Mouse (Mus musculus) limb, embryonic 14.5 days (tissue): ENCODE measurements around the gene Pam. TPM values are rescaled to one million over a fixed set of nuclear protein-coding genes. Genes with fewer than 3 reads are reported as not detected.

Experiments
- ATAC-seq: fragments of 200-750 bp; cut with Nextera tagmentation; 2 replicates; pipeline ENCODE4 v1.8.0; 2017; ENCODE audit warnings: low read depth, moderate number of reproducible peaks, moderate TSS enrichment; ENCODE audit not compliant: low FRiP score
- DNase-seq: peaks from one replicate; pipeline ENCODE4 v3.0.0-alpha.2; 2015; ENCODE audit warnings: low spot score
- H3K27ac ChIP-seq: fragments of 300-500 bp; sonication (generic); replicated peaks from 2 replicates; pipeline ENCODE4 v1.5.1; 2014; ENCODE audit warnings: low read depth, mild to moderate bottlenecking, low read length, moderate library complexity, mixed read lengths
- H3K27me3 ChIP-seq: fragments of 300-500 bp; sonication (generic); 2 replicates; pipeline ENCODE4 v1.6.1; 2014; ENCODE audit warnings: low read length, mixed read lengths; ENCODE audit not compliant: control insufficient read depth, insufficient read depth
- H3K36me3 ChIP-seq: fragments of 300-500 bp; sonication (generic); 2 replicates; pipeline ENCODE4 v1.6.1; 2014; ENCODE audit warnings: mild to moderate bottlenecking, low read length, moderate library complexity, mixed read lengths; ENCODE audit not compliant: control insufficient read depth, insufficient read depth
- H3K4me1 ChIP-seq: fragments of 300-500 bp; sonication (generic); 2 replicates; pipeline ENCODE4 v1.6.1; 2014; ENCODE audit warnings: antibody characterized with exemption, low read length, mixed read lengths; ENCODE audit not compliant: control insufficient read depth, insufficient read depth
- H3K4me2 ChIP-seq: fragments of 300-500 bp; sonication (generic); replicated peaks from 2 replicates; pipeline ENCODE4 v1.6.1; 2014; ENCODE audit warnings: low read depth, mild to moderate bottlenecking, low read length, moderate library complexity; ENCODE audit not compliant: severe bottlenecking
- H3K4me3 ChIP-seq: fragments of 300-500 bp; sonication (generic); replicated peaks from 2 replicates; pipeline ENCODE4 v1.5.1; 2014; ENCODE audit warnings: low read length
- H3K9ac ChIP-seq: fragments of 300-500 bp; sonication (generic); 2 replicates; pipeline ENCODE4 v1.6.1; 2014; ENCODE audit warnings: mild to moderate bottlenecking, low read depth, low read length, moderate library complexity; ENCODE audit not compliant: severe bottlenecking
- H3K9me3 ChIP-seq: fragments of 300-500 bp; sonication (generic); 2 replicates; pipeline ENCODE4 v1.6.1; 2016; ENCODE audit warnings: low read length; ENCODE audit not compliant: control insufficient read depth
- POLR2A ChIP-seq: fragments of 200-500 bp; IDR thresholded peaks from 2 replicates; pipeline ENCODE4 v1.8.0; 2012; ENCODE audit warnings: inconsistent platforms, mild to moderate bottlenecking, moderate library complexity, borderline replicate concordance; ENCODE audit not compliant: insufficient read depth, insufficient read length; ENCODE audit errors: extremely low read depth
- WGBS: fragments of 180-500 bp; shearing (Covaris S2); extraction: QIAGEN DNeasy Blood & Tissue Kit; methylation state at CpG from one replicate; pipeline ENCODE4 v1.1.7; 2014; 5-methylcytosine and 5-hydroxymethylcytosine counted together
- polyA plus RNA-seq, 2 experiments: library from polyadenylated mRNA; depleted of rRNA in 1 of 2; stranded (reverse) in 1 of 2; unstranded in 1 of 2; fragments of >200 nt; fragmentation: Nextera tagmentation in 1 of 2; extraction: Ambion mirVana in 1 of 2; gene quantifications; 2 replicates each; pipeline versions ENCODE4 v1.2.1 to v1.2.3; 2012 to 2014

The Pam gene
- polyA plus RNA-seq, 2 experiments, result 37.8 to 54.1 TPM

- TF ChIP-seq POLR2A, result no peak
- Histone ChIP-seq H3K4me3 (no peak overlapping the region), H3K27me3 (no peaks in the 10 kb centered on the region), H3K4me2 (no peak overlapping the region), H3K9me3 (peaks cover 6% of the 10 kb centered on the region; the same call in 1 of the 2 replicates), H3K27ac (no peak overlapping the region), H3K4me1 (peaks cover 7% of the 10 kb centered on the region; the same call in 1 of the 2 replicates), H3K9ac (no peak overlapping the region), H3K36me3 (no peaks in the 10 kb centered on the region)
- DNase-seq (no peak), ATAC-seq (no peak)
- WGBS, result 90% methylated on average over 9 of the region's 9 CpGs
Measured at GRCm38 (mm10) chr1:98071436-98071835, 24.0 kb downstream of the Pam start.

GRCm38 (mm10) chr1:98070743-98071325 lies 24.6 kb downstream of the Pam start:
- DNase-seq (no peak), ATAC-seq (no peak)
- H3K27ac ChIP-seq, result 0 out of 2 replicates have a peak overlapping the region, but pooled peaks have one; percentile 41
- H3K27me3 ChIP-seq, result no peaks in the 10 kb centered on the region
- 50% methylated on average over 5 of the region's 5 CpGs for WGBS
- H3K4me2 ChIP-seq, result no peak overlapping the region
- TF ChIP-seq POLR2A, result no peak
- no peak overlapping the region for H3K4me3 ChIP-seq
- peaks cover 7% of the 10 kb centered on the region; the same call in 1 of the 2 replicates for H3K4me1 ChIP-seq
- H3K9ac ChIP-seq, result no peak overlapping the region
- H3K9me3 ChIP-seq, result peaks cover 6% of the 10 kb centered on the region; the same call in 1 of the 2 replicates
- H3K36me3 ChIP-seq, result no peaks in the 10 kb centered on the region

GRCm38 (mm10) chr1:98068177-98068576 lies 27.3 kb downstream of the Pam start:
- Histone ChIP-seq H3K9ac (no peak overlapping the region), H3K4me2 (no peak overlapping the region), H3K27me3 (no peaks in the 10 kb centered on the region), H3K4me1 (peaks cover 4% of the 10 kb centered on the region; the same call in 1 of the 2 replicates), H3K4me3 (no peak overlapping the region), H3K27ac (no peak overlapping the region), H3K36me3 (no peaks in the 10 kb centered on the region), H3K9me3 (peaks cover 6% of the 10 kb centered on the region; the same call in 1 of the 2 replicates)
- no peak for TF ChIP-seq POLR2A
- DNase-seq, result no peak
- WGBS, result 95% methylated on average over 4 of the region's 4 CpGs
- no peak for ATAC-seq

GRCm38 (mm10) chr1:98062074-98062473 lies 33.4 kb downstream of the Pam start:
- Histone ChIP-seq H3K4me2 (no peak overlapping the region), H3K4me3 (no peak overlapping the region), H3K27me3 (no peaks in the 10 kb centered on the region), H3K9ac (no peak overlapping the region), H3K36me3 (no peaks in the 10 kb centered on the region), H3K4me1 (no peaks in the 10 kb centered on the region), H3K27ac (no peak overlapping the region), H3K9me3 (no peaks in the 10 kb centered on the region)
- 54% methylated on average over 2 of the region's 2 CpGs for WGBS
- no peak for ATAC-seq
- no peak for TF ChIP-seq POLR2A
- DNase-seq, result no peak

- Histone ChIP-seq H3K27ac (no peak overlapping the region), H3K9ac (no peak overlapping the region), H3K4me3 (no peak overlapping the region), H3K4me1 (0 out of 2 replicates have a peak, but pooled peaks cover 3% of the 10 kb centered on the region), H3K27me3 (no peaks in the 10 kb centered on the region), H3K9me3 (no peaks in the 10 kb centered on the region), H3K36me3 (no peaks in the 10 kb centered on the region), H3K4me2 (no peak overlapping the region)
- 93% methylated on average over 1 of the region's 1 CpGs for WGBS
- DNase-seq (no peak), ATAC-seq (no peak)
- no peak for TF ChIP-seq POLR2A
Measured at GRCm38 (mm10) chr1:98059401-98059800, 36.0 kb downstream of the Pam start.
